Mouse (Mus musculus): Measurements from ENCODE around the gene Npy4r.
A peak's percentile ranks its signal among the peaks of the same experiment; 100 is the strongest.

The Npy4r gene

GRCm38 (mm10) chr14:34152342-34152741, at the start of gene Npy4r:
Npy4r (minus strand) TSS chr14:34152489.
- ATAC-seq (ENCODE audit: insufficient number of reproducible peaks, low FRiP score, low TSS enrichment), result no peak

GRCm38 (mm10) chr14:34201231-34202035, 49.1 kb upstream of the Npy4r start, which contains the start of gene Gprin2:
Gprin2 (minus strand) TSS chr14:34201653.
- ATAC-seq (ENCODE audit: insufficient number of reproducible peaks, low FRiP score, low TSS enrichment), result peak; percentile 43

GRCm38 (mm10) chr14:34200738-34201230, 48.5 kb upstream of the Npy4r start:
- peak; percentile 59 for ATAC-seq (ENCODE audit: insufficient number of reproducible peaks, low FRiP score, low TSS enrichment)

- no peak for ATAC-seq (ENCODE audit: insufficient number of reproducible peaks, low FRiP score, low TSS enrichment)
Measured at GRCm38 (mm10) chr14:34196706-34197105, 44.4 kb upstream of the Npy4r start.

- ATAC-seq (ENCODE audit: insufficient number of reproducible peaks, low FRiP score, low TSS enrichment), result no peak
Measured at GRCm38 (mm10) chr14:34195466-34195865, 43.2 kb upstream of the Npy4r start.

- no peak for ATAC-seq (ENCODE audit: insufficient number of reproducible peaks, low FRiP score, low TSS enrichment)
Measured at GRCm38 (mm10) chr14:34193879-34194278, 41.6 kb upstream of the Npy4r start.

GRCm38 (mm10) chr14:34190361-34190760, 38.1 kb upstream of the Npy4r start:
- ATAC-seq (ENCODE audit: insufficient number of reproducible peaks, low FRiP score, low TSS enrichment), result no peak

GRCm38 (mm10) chr14:34188629-34189028, 36.3 kb upstream of the Npy4r start:
- ATAC-seq (ENCODE audit: insufficient number of reproducible peaks, low FRiP score, low TSS enrichment), result 0 out of 2 replicates have a peak, but pooled peaks have one; percentile 22

- ATAC-seq (ENCODE audit: insufficient number of reproducible peaks, low FRiP score, low TSS enrichment), result no peak
Measured at GRCm38 (mm10) chr14:34183101-34183500, 30.8 kb upstream of the Npy4r start.

GRCm38 (mm10) chr14:34179351-34179750, 27.1 kb upstream of the Npy4r start:
- ATAC-seq (ENCODE audit: insufficient number of reproducible peaks, low FRiP score, low TSS enrichment), result no peak

- no peak for ATAC-seq (ENCODE audit: insufficient number of reproducible peaks, low FRiP score, low TSS enrichment)
Measured at GRCm38 (mm10) chr14:34171107-34171506, 18.8 kb upstream of the Npy4r start.

- ATAC-seq (ENCODE audit: insufficient number of reproducible peaks, low FRiP score, low TSS enrichment), result no peak
Measured at GRCm38 (mm10) chr14:34155752-34156151, 3.5 kb upstream of the Npy4r start.

GRCm38 (mm10) chr14:34154601-34155337, 2.5 kb upstream of the Npy4r start:
- ATAC-seq (ENCODE audit: insufficient number of reproducible peaks, low FRiP score, low TSS enrichment), result peak; percentile 60; the same call in 1 of the 2 replicates

GRCm38 (mm10) chr14:34142915-34143314, 9.4 kb downstream of the Npy4r start:
- no peak for ATAC-seq (ENCODE audit: insufficient number of reproducible peaks, low FRiP score, low TSS enrichment)

- no peak for ATAC-seq (ENCODE audit: insufficient number of reproducible peaks, low FRiP score, low TSS enrichment)
Measured at GRCm38 (mm10) chr14:34142316-34142715, 10.0 kb downstream of the Npy4r start.

GRCm38 (mm10) chr14:34139671-34140664, 12.3 kb downstream of the Npy4r start:
- no peak for ATAC-seq (ENCODE audit: insufficient number of reproducible peaks, low FRiP score, low TSS enrichment)

- no peak for ATAC-seq (ENCODE audit: insufficient number of reproducible peaks, low FRiP score, low TSS enrichment)
Measured at GRCm38 (mm10) chr14:34135391-34135790, 16.9 kb downstream of the Npy4r start.

- ATAC-seq (ENCODE audit: insufficient number of reproducible peaks, low FRiP score, low TSS enrichment), result no peak
Measured at GRCm38 (mm10) chr14:34131216-34131615, 21.1 kb downstream of the Npy4r start.

- ATAC-seq (ENCODE audit: insufficient number of reproducible peaks, low FRiP score, low TSS enrichment), result no peak
Measured at GRCm38 (mm10) chr14:34121691-34122090, 30.6 kb downstream of the Npy4r start.

- no peak for ATAC-seq (ENCODE audit: insufficient number of reproducible peaks, low FRiP score, low TSS enrichment)
Measured at GRCm38 (mm10) chr14:34120923-34121351, 31.4 kb downstream of the Npy4r start.

Data from cerebellum, adult (tissue).